Mouse (Mus musculus): ENCODE data around the gene Simc1. TPM values are rescaled to one million over a fixed set of nuclear protein-coding genes. Genes with fewer than 3 reads are reported as not detected.

The Simc1 gene
- polyA plus RNA-seq, 1 experiment from 2014 or later, result 33.4 TPM

DNA sequence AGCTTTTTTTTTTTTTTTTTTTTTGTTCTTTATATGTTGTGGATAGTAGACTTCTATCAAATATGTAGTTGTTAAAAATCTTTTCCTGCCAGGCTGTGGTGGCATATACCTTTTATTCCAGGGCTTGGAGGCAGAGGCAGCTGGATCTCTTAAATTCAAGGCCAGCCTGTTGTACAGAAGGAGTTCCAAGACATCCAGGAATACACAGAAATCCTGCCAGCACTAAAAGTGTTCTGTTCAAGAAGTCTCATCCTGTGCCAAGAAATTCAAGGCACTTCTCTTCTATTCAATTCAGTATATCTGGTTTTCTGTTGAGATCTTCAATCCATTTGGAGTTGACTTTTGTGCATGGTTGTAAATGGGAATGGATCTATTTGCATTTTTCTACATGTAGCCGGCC lies 2.3 kb downstream of the Simc1 start:
- no peaks in the 10 kb centered on the region for H3K36me3 ChIP-seq (ENCODE audit: control insufficient read depth, insufficient read depth, low read length)
- no peak overlapping the region for H3K27ac ChIP-seq (ENCODE audit: low read depth, low read length)
- no peaks in the 10 kb centered on the region for H3K9me3 ChIP-seq (ENCODE audit: control insufficient read depth, low read length)
- H3K4me2 ChIP-seq (ENCODE audit: low read depth, low read length), result no peak overlapping the region
- H3K27me3 ChIP-seq (ENCODE audit: control insufficient read depth, insufficient read depth, low read length), result no peaks in the 10 kb centered on the region
- ATAC-seq (ENCODE audit: low read depth), result no peak
- peaks cover 7% of the 10 kb centered on the region for H3K4me1 ChIP-seq (ENCODE audit: control insufficient read depth, insufficient read depth, low read length)
- WGBS, result 96% methylated on average over 1 of the region's 1 CpGs
- H3K9ac ChIP-seq (replicated peaks; ENCODE audit: low read depth, low read length), result no peak overlapping the region
- no peak overlapping the region for H3K4me3 ChIP-seq (ENCODE audit: low read depth, low read length)

DNA sequence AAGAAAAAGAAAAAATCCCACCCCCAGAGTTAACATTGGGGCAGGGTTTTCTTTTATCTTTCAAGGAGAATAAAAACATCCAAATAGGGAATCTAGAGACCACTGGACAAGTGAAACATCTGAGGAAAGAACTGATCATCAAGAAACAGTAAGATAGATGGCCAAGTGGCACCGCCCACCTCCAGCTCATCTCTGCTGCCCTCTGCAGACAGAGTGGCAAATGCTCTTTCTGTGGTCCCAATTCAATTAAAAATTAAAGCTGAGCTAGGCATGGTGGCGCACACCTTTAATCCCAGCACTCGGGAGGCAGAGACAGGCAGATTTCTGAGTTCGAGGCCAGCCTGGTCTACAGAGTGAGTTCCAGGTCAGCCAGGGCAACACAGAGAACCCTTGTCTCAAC lies 16.6 kb downstream of the Simc1 start:
- ATAC-seq (ENCODE audit: low read depth), result no peak
- WGBS, result 95% methylated on average over 4 of the region's 4 CpGs
- Histone ChIP-seq H3K27ac (ENCODE audit: low read depth, low read length) (no peak overlapping the region), H3K27me3 (ENCODE audit: control insufficient read depth, insufficient read depth, low read length) (no peaks in the 10 kb centered on the region), H3K36me3 (ENCODE audit: control insufficient read depth, insufficient read depth, low read length) (peaks cover 5% of the 10 kb centered on the region; the same call in 1 of the 2 replicates), H3K9me3 (ENCODE audit: control insufficient read depth, low read length) (no peaks in the 10 kb centered on the region; the same call in 1 of the 2 replicates), H3K4me2 (ENCODE audit: low read depth, low read length) (no peak overlapping the region), H3K4me1 (ENCODE audit: control insufficient read depth, insufficient read depth, low read length) (no peaks in the 10 kb centered on the region), H3K9ac (replicated peaks; ENCODE audit: low read depth, low read length) (no peak overlapping the region), H3K4me3 (ENCODE audit: low read depth, low read length) (no peak overlapping the region)

DNA sequence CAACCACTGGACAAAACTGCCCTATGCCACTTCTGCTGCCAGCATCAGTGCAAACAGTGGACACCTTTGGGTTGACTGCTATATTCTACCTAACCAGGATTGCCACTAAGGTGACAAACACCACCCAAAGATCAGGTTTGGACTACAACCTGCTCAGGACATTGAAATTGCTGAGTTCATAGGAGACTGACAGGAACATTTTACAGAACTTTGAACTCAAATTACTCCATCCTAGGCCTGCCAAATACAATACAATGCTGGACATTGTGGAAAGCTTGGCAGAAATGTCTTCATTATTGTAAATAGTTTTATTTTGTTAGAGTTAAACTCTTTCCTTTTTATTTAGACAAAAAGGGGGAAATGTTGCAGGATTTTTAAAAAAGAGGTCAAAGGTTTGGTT lies 17.6 kb downstream of the Simc1 start:
- no peaks in the 10 kb centered on the region for H3K4me1 ChIP-seq (ENCODE audit: control insufficient read depth, insufficient read depth, low read length)
- no peak overlapping the region for H3K4me2 ChIP-seq (ENCODE audit: low read depth, low read length)
- ATAC-seq (ENCODE audit: low read depth), result no peak
- no peak overlapping the region for H3K27ac ChIP-seq (ENCODE audit: low read depth, low read length)
- no peaks in the 10 kb centered on the region for H3K27me3 ChIP-seq (ENCODE audit: control insufficient read depth, insufficient read depth, low read length)
- H3K9me3 ChIP-seq (ENCODE audit: control insufficient read depth, low read length), result no peaks in the 10 kb centered on the region
- H3K36me3 ChIP-seq (ENCODE audit: control insufficient read depth, insufficient read depth, low read length), result peaks cover 14% of the 10 kb centered on the region
- H3K4me3 ChIP-seq (ENCODE audit: low read depth, low read length), result no peak overlapping the region
- H3K9ac ChIP-seq (replicated peaks; ENCODE audit: low read depth, low read length), result no peak overlapping the region

DNA sequence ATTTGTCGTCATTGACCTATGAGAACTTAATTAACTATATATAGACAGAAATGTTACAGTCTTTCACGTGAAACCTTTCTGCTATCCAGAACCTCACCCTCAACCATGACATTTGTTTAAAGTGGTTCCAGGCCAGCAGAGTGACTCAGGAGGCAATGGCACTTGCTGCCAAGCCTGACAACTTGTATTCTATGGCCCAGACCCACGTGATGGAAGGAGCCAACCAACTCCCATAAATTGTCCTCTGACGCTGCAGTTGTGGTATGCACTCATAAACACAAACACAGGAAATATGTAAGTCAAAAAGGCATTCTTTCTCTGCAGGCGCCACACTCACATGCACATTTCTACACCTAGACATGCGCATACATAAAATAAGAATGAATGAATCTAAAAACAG lies 23.6 kb downstream of the Simc1 start:
- ATAC-seq (ENCODE audit: low read depth), result no peak
- no peak overlapping the region for H3K4me3 ChIP-seq (ENCODE audit: low read depth, low read length)
- H3K27me3 ChIP-seq (ENCODE audit: control insufficient read depth, insufficient read depth, low read length), result no peaks in the 10 kb centered on the region
- H3K9me3 ChIP-seq (ENCODE audit: control insufficient read depth, low read length), result no peaks in the 10 kb centered on the region
- WGBS, result 91% methylated on average over 6 of the region's 6 CpGs
- peaks cover 34% of the 10 kb centered on the region for H3K36me3 ChIP-seq (ENCODE audit: control insufficient read depth, insufficient read depth, low read length)
- H3K4me2 ChIP-seq (ENCODE audit: low read depth, low read length), result no peak overlapping the region
- H3K27ac ChIP-seq (ENCODE audit: low read depth, low read length), result no peak overlapping the region
- H3K9ac ChIP-seq (replicated peaks; ENCODE audit: low read depth, low read length), result no peak overlapping the region
- no peaks in the 10 kb centered on the region for H3K4me1 ChIP-seq (ENCODE audit: control insufficient read depth, insufficient read depth, low read length)

DNA sequence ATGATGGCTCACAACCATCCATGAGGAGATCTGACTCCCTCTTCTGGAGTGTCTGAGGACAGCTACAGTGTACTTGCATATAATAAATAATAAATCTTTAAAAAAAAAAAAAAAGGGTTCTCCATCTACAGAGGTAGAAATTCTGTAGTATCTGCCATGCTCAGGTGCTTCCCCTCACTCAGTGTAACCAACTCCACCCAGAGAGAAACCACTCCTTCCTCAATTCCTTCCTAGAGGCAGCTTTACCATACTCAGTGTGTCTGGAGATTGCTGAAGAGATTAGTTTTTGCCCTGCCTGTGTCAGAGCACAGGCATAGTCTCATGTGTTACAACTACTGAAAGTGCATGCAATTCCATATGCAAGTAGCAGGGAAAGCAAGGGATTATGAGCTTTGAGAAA lies 28.6 kb downstream of the Simc1 start:
- ATAC-seq (ENCODE audit: low read depth), result no peak
- H3K27ac ChIP-seq (ENCODE audit: low read depth, low read length), result no peak overlapping the region
- H3K4me1 ChIP-seq (ENCODE audit: control insufficient read depth, insufficient read depth, low read length), result no peaks in the 10 kb centered on the region
- no peaks in the 10 kb centered on the region for H3K27me3 ChIP-seq (ENCODE audit: control insufficient read depth, insufficient read depth, low read length)
- peaks cover 20% of the 10 kb centered on the region for H3K36me3 ChIP-seq (ENCODE audit: control insufficient read depth, insufficient read depth, low read length)
- H3K9ac ChIP-seq (replicated peaks; ENCODE audit: low read depth, low read length), result no peak overlapping the region
- no peak overlapping the region for H3K4me3 ChIP-seq (ENCODE audit: low read depth, low read length)
- H3K9me3 ChIP-seq (ENCODE audit: control insufficient read depth, low read length), result no peaks in the 10 kb centered on the region
- no peak overlapping the region for H3K4me2 ChIP-seq (ENCODE audit: low read depth, low read length)

DNA sequence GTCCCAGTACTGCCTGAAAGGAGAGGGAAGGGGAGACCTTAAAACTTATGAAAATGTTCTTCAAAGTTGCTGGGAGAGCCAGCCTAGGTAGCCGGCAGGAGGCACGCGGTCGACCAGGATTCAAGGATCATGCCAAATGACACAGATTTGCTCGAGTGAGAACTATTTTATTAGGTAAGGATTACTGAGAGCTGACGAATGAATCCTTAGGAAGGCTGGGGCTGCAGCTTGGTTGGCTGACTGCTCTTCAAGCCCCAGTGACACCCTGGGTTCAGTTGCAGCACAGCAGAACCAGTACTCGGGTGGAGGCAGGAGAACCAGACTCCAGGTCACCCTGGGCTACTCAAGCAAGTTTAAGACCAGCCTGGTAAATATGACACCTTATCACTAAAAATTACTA lies 44.5 kb downstream of the Simc1 start:
- Histone ChIP-seq H3K4me2 (ENCODE audit: low read depth, low read length) (no peak overlapping the region), H3K27me3 (ENCODE audit: control insufficient read depth, insufficient read depth, low read length) (no peaks in the 10 kb centered on the region), H3K9ac (replicated peaks; ENCODE audit: low read depth, low read length) (no peak overlapping the region), H3K4me3 (ENCODE audit: low read depth, low read length) (no peak overlapping the region), H3K36me3 (ENCODE audit: control insufficient read depth, insufficient read depth, low read length) (peaks cover 44% of the 10 kb centered on the region), H3K27ac (ENCODE audit: low read depth, low read length) (no peak overlapping the region), H3K4me1 (ENCODE audit: control insufficient read depth, insufficient read depth, low read length) (no peaks in the 10 kb centered on the region), H3K9me3 (ENCODE audit: control insufficient read depth, low read length) (no peaks in the 10 kb centered on the region)
- no peak for ATAC-seq (ENCODE audit: low read depth)
- WGBS, result 90% methylated on average over 7 of the region's 7 CpGs

DNA sequence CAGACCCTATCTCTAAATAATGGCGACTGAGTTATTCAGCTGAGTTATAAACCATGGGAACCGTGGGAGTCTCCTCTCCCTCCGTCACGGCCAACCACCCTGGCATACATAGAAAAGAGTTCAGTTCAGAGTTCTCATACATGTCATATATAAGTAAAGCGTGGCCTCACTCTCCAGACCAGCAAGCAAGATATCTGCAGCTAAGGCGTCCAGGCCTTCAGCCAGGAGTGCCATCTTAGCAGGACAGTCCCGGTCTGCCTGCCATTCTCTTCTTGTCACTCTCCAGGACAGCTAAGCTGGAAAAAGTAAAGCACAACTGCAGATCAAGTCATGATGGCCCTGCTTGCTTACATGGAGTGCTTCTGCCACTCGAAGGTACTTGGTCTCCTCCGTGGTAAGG lies 52.6 kb downstream of the Simc1 start:
- 95% methylated on average over 9 of the region's 9 CpGs for WGBS
- H3K4me2 ChIP-seq (ENCODE audit: low read depth, low read length), result no peak overlapping the region
- H3K27ac ChIP-seq (ENCODE audit: low read depth, low read length), result no peak overlapping the region
- peaks cover 66% of the 10 kb centered on the region for H3K36me3 ChIP-seq (ENCODE audit: control insufficient read depth, insufficient read depth, low read length)
- H3K9me3 ChIP-seq (ENCODE audit: control insufficient read depth, low read length), result no peaks in the 10 kb centered on the region
- H3K4me3 ChIP-seq (ENCODE audit: low read depth, low read length), result no peak overlapping the region
- H3K27me3 ChIP-seq (ENCODE audit: control insufficient read depth, insufficient read depth, low read length), result no peaks in the 10 kb centered on the region
- ATAC-seq (ENCODE audit: low read depth), result no peak
- no peak overlapping the region for H3K9ac ChIP-seq (replicated peaks; ENCODE audit: low read depth, low read length)
- H3K4me1 ChIP-seq (ENCODE audit: control insufficient read depth, insufficient read depth, low read length), result no peaks in the 10 kb centered on the region

DNA sequence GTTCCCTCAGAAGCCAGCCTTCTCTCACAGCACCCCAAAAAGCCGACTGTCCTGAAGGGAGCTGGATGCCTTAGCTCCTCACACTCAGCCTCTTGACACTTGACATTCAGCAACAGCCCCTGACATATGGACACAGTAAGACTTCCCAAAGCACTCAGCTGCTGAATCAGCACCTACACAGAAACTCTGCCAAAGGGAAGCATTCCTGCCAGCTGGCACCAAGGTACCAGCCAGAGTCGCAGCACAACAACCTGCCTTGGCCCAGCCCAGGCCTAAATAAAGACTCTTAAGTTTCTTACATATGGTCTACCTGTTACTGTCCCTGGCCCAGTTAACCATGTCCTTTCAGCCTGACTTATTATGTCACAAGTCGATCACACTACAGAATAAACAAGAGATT lies 53.2 kb downstream of the Simc1 start:
- Histone ChIP-seq H3K27ac (ENCODE audit: low read depth, low read length) (no peak overlapping the region), H3K4me3 (ENCODE audit: low read depth, low read length) (no peak overlapping the region), H3K27me3 (ENCODE audit: control insufficient read depth, insufficient read depth, low read length) (no peaks in the 10 kb centered on the region), H3K9ac (replicated peaks; ENCODE audit: low read depth, low read length) (no peak overlapping the region), H3K4me1 (ENCODE audit: control insufficient read depth, insufficient read depth, low read length) (no peaks in the 10 kb centered on the region), H3K4me2 (ENCODE audit: low read depth, low read length) (no peak overlapping the region), H3K9me3 (ENCODE audit: control insufficient read depth, low read length) (no peaks in the 10 kb centered on the region), H3K36me3 (ENCODE audit: control insufficient read depth, insufficient read depth, low read length) (peaks cover 65% of the 10 kb centered on the region)
- WGBS, result 95% methylated on average over 3 of the region's 3 CpGs
- ATAC-seq (ENCODE audit: low read depth), result no peak

DNA sequence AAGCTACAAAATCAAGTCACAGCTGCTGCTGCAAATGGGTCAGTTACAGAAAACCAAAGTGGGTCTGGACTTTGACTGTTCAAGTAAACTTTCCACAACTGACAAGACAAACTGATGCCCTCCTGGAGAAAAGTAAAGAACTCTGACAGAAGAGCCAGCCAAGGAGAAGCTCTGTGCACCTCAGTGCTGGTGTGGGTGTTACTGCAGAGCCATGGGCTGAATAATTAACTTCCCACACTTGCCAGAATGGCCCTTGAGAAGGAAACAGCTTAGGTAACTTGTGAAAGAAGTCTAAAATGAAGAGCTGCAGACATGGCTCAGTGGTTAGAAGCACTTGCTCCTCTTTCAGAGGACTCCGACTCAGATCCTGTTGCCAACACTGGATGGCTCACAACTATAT lies 54.1 kb downstream of the Simc1 start:
- WGBS, result 95% methylated on average over 1 of the region's 1 CpGs
- no peaks in the 10 kb centered on the region for H3K27me3 ChIP-seq (ENCODE audit: control insufficient read depth, insufficient read depth, low read length)
- H3K9ac ChIP-seq (replicated peaks; ENCODE audit: low read depth, low read length), result no peak overlapping the region
- no peaks in the 10 kb centered on the region for H3K9me3 ChIP-seq (ENCODE audit: control insufficient read depth, low read length)
- H3K36me3 ChIP-seq (ENCODE audit: control insufficient read depth, insufficient read depth, low read length), result peaks cover 65% of the 10 kb centered on the region
- ATAC-seq (ENCODE audit: low read depth), result no peak
- no peak overlapping the region for H3K4me2 ChIP-seq (ENCODE audit: low read depth, low read length)
- no peak overlapping the region for H3K4me3 ChIP-seq (ENCODE audit: low read depth, low read length)
- no peak overlapping the region for H3K27ac ChIP-seq (ENCODE audit: low read depth, low read length)
- H3K4me1 ChIP-seq (ENCODE audit: control insufficient read depth, insufficient read depth, low read length), result no peaks in the 10 kb centered on the region

DNA sequence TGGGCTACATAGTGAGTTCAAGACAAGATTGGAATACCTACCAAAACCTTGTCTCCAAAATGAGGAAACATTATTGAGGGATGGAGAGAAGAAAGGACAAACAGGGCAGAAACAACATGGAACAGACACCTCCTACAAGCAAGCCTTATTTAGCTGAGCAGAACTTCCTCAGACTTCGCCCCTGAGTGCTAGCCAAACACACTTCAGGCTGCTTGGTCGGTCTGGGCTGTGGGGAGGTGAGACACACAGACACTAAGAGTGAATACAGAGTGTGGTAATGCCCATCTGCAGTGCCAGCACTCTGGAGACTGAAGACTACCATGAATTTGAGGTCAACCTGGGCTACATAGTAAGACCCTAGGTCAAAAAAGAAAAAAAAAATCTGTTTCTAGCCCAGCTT lies 56.1 kb downstream of the Simc1 start:
- Histone ChIP-seq H3K4me2 (ENCODE audit: low read depth, low read length) (no peak overlapping the region), H3K36me3 (ENCODE audit: control insufficient read depth, insufficient read depth, low read length) (peaks cover 51% of the 10 kb centered on the region), H3K4me3 (ENCODE audit: low read depth, low read length) (no peak overlapping the region), H3K27ac (ENCODE audit: low read depth, low read length) (no peak overlapping the region), H3K27me3 (ENCODE audit: control insufficient read depth, insufficient read depth, low read length) (no peaks in the 10 kb centered on the region), H3K9me3 (ENCODE audit: control insufficient read depth, low read length) (no peaks in the 10 kb centered on the region), H3K4me1 (ENCODE audit: control insufficient read depth, insufficient read depth, low read length) (peaks cover 5% of the 10 kb centered on the region; the same call in 1 of the 2 replicates), H3K9ac (replicated peaks; ENCODE audit: low read depth, low read length) (no peak overlapping the region)
- WGBS, result 98% methylated on average over 2 of the region's 2 CpGs
- no peak for ATAC-seq (ENCODE audit: low read depth)

Measured in neural tube, embryonic 14.5 days (tissue).